Mouse (Mus musculus) testis, adult 2 months (tissue): ENCODE results near the gene Col1a2. TPM values are rescaled to one million over a fixed set of nuclear protein-coding genes. Genes with fewer than 3 reads are reported as not detected.

Experiments
- H3K27ac ChIP-seq: fragments of 200-500 bp; 2 replicates; pipeline ENCODE4 v1.5.1; 2012; ENCODE audit warnings: low read depth, low read length; ENCODE audit not compliant: control insufficient read depth, insufficient read depth
- H3K27me3 ChIP-seq: fragments of 200-500 bp; 2 replicates; pipeline ENCODE4 v1.6.1; 2012; ENCODE audit warnings: mild to moderate bottlenecking, low read length, moderate library complexity; ENCODE audit not compliant: control insufficient read depth, insufficient read depth
- H3K36me3 ChIP-seq: fragments of 200-500 bp; 2 replicates; pipeline ENCODE4 v1.6.1; 2012; ENCODE audit warnings: mild to moderate bottlenecking, low read length; ENCODE audit not compliant: control insufficient read depth, insufficient read depth
- H3K4me1 ChIP-seq: fragments of 200-500 bp; 2 replicates; pipeline ENCODE4 v1.6.1; 2012; ENCODE audit warnings: low read length; ENCODE audit not compliant: control insufficient read depth, insufficient read depth
- H3K4me3 ChIP-seq: fragments of 200-500 bp; 2 replicates; pipeline ENCODE4 v1.5.1; 2012; ENCODE audit warnings: low read depth, mild to moderate bottlenecking, low read length, moderate library complexity, mixed read lengths; ENCODE audit not compliant: control insufficient read depth
- CTCF ChIP-seq: fragments of 200-500 bp; IDR thresholded peaks from 2 replicates; pipeline ENCODE4 v1.5.1; 2012; ENCODE audit warnings: low read depth, mild to moderate bottlenecking, inconsistent platforms, low read length, moderate library complexity; ENCODE audit not compliant: control insufficient read depth, insufficient read depth, insufficient replicate concordance
- POLR2A ChIP-seq: fragments of 200-500 bp; IDR thresholded peaks from 2 replicates; pipeline ENCODE4 v1.6.1; 2012; ENCODE audit warnings: low read depth, mild to moderate bottlenecking, inconsistent platforms, low read length, moderate library complexity; ENCODE audit not compliant: control insufficient read depth
- polyA plus RNA-seq: library from polyadenylated mRNA; depleted of rRNA; stranded (reverse); fragments of >200 nt; gene quantifications from 2 replicates; pipeline ENCODE4 v1.2.3, GENCODE M21; 2012

Gene Col1a2
- polyA plus RNA-seq, 1 experiment: 23.3 TPM

DNA sequence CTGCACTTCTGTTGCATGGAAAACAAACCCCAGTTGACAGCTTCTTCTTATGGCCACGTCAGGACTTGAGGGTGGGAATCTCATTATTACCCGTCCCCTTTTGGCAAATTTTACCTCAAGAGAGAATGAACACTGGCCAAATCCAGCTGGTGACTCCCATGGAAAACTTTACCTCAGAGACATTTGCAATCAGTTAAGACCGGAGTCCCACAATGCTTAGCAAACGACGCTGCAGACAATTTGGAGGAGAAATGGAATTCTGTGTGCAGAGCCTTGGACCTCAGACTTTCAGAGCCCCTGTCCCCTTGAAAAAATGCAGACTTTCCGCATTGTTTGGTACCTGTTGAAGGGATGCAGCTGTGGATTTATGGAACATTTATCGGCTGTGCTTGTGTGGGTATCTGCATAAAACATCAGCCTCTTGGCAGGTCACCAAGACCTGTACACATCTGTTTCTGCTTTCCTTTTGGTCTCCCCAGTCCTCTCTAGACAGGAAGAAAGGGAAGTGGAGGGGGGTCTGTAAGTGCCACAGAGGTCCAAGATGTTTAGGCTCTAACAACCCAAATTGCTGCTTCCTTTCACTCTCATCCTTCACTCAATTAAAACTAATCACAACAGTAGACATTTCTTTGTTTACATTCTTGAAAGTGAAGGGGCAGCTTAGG, 20.5 kb upstream of the Col1a2 start:
- TF ChIP-seq POLR2A: no peak
- TF ChIP-seq CTCF: no peak
- Histone ChIP-seq H3K27me3 (no peaks in the 10 kb centered on the region), H3K36me3 (no peaks in the 10 kb centered on the region), H3K27ac (no peak overlapping the region), H3K4me3 (no peak overlapping the region), H3K4me1 (no peaks in the 10 kb centered on the region)

DNA sequence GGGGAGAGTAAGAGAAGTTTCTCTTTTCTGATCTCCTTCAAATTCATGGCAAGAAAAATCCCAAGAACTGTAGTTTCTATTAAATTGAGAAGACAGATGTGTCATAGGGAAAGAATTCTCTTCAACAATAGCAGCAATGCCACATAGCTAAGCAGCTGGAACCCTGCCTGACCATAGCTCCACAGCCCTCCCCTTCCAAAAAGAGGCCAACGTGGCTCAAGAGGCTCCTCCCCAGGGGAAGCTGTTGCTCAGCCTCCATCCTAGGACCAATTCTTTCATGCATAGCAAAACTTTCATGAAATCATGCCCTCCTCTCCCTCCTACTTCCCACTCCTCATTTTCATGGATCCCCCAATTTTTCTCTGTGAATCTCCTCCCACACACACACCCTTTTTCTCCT, 16.3 kb upstream of the Col1a2 start:
- Histone ChIP-seq H3K27ac (peak overlapping the region; percentile 81), H3K36me3 (no peaks in the 10 kb centered on the region), H3K27me3 (no peaks in the 10 kb centered on the region), H3K4me3 (no peak overlapping the region), H3K4me1 (no peaks in the 10 kb centered on the region)
- TF ChIP-seq POLR2A: no peak
- no peak for TF ChIP-seq CTCF

DNA sequence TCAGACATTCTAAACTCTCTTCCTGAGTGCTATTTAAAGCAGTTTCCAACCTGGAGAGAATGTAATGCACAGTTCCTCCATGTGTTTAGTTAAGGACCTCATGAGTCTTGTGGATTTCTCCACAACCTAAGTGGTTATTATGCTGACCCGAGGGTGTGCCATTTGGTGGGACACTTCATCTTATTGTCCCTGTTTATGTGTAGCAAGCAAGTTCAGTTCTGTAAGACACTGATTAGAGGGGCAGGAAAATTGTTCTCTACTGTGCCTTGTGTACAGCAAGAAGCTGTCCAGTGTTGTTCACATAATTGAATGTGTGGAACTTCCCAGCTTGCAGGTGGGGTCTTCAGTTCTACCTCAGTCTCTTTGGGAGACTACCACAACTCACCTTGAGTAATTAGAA, 15.6 kb upstream of the Col1a2 start:
- Histone ChIP-seq H3K4me3 (no peak overlapping the region), H3K27me3 (no peaks in the 10 kb centered on the region), H3K4me1 (no peaks in the 10 kb centered on the region), H3K36me3 (no peaks in the 10 kb centered on the region), H3K27ac (peak overlapping the region; percentile 81)
- TF ChIP-seq CTCF: no peak
- TF ChIP-seq POLR2A: no peak

DNA sequence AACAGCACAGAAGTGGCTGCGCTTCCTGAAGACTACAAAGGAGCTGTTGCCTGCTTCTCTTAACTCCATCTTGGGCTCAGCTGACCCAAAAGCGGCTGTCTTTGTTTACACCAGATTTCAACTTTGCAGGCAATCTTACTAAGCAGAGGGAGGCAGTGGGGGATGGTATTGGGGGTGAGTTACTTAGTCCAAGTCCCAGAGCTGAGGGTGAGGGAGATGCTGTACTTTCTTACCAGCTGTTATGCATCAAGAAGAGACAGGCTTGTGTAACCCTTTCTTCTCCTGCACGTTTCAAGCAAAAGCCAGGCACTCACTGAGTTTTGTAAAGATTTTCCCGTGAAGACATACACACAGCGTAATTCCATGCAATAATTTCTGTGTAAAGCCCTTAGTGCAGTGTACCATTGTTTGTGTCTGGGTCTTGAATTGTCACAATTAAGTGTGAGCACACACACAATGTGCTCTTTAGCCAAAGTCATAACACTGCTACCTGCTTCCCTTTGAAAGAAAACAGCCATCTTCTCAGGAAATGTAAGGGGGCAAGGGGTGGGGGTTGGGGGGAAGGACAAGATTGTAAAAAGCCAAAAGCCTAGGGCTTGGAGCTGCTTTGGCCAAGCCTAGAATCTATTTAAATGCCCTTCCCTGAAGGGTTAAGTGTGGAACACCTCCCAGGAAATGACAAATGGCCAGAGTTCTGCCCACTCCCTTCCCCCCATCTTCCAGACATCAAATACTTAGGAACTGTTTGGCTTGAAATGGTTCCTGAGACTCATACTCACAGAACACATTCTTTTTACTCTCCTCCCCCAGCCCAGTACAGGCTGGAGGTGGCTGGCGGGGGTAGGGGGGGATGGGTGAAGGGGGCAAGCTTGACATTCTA, 15.0 kb upstream of the Col1a2 start:
- Histone ChIP-seq H3K4me1 (no peaks in the 10 kb centered on the region), H3K27ac (peak overlapping the region; percentile 81), H3K4me3 (no peak overlapping the region), H3K36me3 (no peaks in the 10 kb centered on the region), H3K27me3 (no peaks in the 10 kb centered on the region)
- TF ChIP-seq POLR2A (no peak), CTCF (no peak)

DNA sequence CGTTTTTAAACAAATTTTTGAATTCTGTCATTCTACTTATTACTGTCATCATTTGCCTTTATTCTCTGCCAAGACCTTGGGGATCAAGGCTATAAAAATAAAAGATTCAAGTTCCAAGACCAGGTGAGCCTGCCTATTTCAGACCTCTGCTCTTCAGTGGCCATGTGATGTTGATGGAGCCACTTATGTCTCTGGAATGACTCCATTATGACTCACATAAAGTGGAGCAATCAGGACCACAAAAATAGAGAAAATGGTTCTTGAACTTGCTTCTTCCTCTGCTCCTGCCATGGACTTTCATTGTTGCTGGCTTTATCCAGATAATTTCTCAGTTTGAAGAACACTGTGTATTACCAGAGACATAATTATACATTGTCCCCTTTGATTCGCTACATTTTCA, 10.9 kb upstream of the Col1a2 start:
- H3K36me3 ChIP-seq: no peaks in the 10 kb centered on the region

DNA sequence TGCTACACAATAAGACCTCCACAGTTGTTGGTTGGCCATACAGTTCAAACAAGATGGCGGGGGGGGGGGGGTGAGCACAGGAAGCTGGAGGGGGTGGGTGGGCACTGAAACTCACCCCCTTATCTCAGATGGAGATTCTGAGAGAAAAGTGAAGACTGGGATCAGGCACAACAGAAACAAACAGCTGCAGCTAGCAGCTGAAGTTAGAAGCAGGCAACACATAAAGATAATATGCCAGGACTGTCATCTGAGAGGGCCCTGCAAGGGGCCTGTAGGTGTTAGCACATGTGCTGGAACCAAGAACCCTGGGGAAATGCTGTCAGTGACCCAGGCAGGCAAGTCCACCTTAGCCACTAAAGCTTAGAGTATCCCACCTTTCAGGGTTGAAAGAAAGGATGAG, 8.2 kb upstream of the Col1a2 start:
- TF ChIP-seq CTCF (no peak), POLR2A (no peak)
- Histone ChIP-seq H3K27ac (no peak overlapping the region), H3K27me3 (no peaks in the 10 kb centered on the region), H3K4me1 (no peaks in the 10 kb centered on the region), H3K4me3 (no peak overlapping the region), H3K36me3 (no peaks in the 10 kb centered on the region)

More for the DNA sequence above, 10.9 kb upstream of the Col1a2 start:
- H3K27me3 ChIP-seq: no peaks in the 10 kb centered on the region
- H3K27ac ChIP-seq: no peak overlapping the region
- no peaks in the 10 kb centered on the region for H3K4me1 ChIP-seq
- TF ChIP-seq POLR2A: no peak
- no peak for TF ChIP-seq CTCF
- no peak overlapping the region for H3K4me3 ChIP-seq

DNA sequence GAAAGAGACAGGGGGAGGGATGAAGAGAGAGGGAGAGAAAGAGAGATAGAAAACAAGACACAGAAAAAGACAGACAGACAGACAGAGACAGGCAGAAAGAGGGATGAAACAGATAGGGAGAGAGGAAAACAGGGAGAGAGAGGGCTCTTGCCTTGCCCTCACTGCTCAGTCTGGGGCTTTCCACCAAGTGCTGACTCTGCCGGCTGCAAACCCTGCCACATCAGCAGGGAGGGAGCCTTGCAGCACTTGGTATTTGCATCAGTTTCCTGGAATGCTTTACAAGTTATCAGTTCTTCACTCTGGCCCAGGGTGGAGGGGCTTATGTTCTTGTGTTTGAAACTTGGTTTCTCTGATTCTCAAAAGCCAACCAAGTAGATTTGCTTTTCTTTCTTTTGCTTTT, 1.5 kb upstream of the Col1a2 start:
- no peaks in the 10 kb centered on the region; the same call in 1 of the 2 replicates for H3K27me3 ChIP-seq
- TF ChIP-seq CTCF: no peak
- no peak for TF ChIP-seq POLR2A
- no peaks in the 10 kb centered on the region for H3K36me3 ChIP-seq
- H3K4me1 ChIP-seq: peaks cover 7% of the 10 kb centered on the region
- H3K4me3 ChIP-seq: no peak overlapping the region
- peak overlapping the region; percentile 17; the same call in 1 of the 2 replicates for H3K27ac ChIP-seq
